Mouse (Mus musculus) cerebellum, adult 11-12 months (tissue): ENCODE measurements around the gene Efcab8.

Experiments
- DNase-seq: peaks from one replicate; pipeline ENCODE4 v3.0.0; 2022

The Efcab8 gene

DNA sequence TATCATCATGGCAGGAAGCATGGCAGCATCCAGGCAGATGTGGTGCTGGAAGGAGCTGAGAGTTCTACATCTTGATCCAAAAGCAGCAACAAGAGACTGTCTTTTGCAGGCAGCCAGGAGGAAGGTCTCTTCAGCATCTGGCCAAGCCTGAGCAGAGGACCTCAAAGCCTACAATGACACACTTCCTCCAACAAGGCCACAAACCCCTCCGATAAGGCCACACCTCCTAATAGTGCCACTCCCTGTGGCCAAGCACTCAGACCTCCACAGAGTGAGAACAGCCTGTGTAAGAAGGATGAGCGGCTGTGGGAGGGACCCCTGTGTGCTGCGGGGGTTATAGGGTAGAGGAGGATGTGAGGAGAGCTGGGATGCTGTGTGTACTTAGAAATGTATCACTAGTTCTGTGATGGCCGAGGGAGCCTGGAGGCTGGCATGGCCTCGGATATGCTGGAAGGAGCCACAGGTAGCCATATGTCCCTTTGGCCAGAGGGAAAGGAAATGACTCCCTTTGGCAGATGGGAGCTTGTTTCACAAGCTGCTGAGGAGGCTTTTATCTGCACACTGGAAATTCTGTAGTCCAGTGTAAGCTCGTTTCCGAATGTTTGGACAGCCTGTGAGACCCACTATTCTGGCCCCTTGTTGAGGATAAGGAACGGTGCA is 47.6 kb downstream of the Efcab8 start:
- peak; percentile 91 for DNase-seq

DNA sequence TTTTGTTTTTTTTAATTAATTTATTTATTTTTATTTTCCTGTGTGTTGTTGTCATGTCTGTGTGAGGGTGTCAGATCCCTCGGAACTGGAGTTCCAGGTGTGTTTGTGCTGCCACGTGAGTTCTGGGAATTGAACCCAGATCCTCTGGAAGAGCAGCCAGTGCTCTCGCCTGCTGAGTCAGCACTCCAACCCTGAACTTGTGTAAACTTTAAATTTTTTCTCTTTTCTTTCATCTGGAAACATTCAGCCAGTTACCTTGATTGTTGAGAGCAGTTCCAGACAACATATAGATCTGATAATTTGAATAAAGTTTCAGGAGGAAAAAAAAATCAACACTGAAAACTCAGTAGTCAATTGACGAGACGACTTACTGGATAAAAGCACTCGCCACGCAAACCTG is 49.0 kb downstream of the Efcab8 start:
- no peak for DNase-seq

DNA sequence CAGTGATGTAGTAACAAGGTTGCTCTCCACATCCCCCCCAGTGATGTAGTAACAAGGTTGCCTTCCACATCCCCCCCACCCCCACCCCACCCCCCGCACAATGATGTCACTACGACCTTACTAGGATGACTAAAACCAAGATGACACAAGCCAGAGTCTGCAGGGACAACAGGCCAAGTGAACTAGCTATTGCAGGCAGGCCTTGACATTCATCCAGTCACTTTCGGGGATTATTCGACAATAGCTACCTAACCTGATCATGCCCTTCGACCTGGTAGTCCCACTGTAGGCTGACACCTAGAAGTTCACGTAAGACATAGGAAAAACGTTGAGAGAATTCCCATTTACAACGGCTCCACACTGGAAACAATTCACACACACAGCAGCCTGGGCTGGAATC is 53.6 kb downstream of the Efcab8 start:
- no peak for DNase-seq

DNA sequence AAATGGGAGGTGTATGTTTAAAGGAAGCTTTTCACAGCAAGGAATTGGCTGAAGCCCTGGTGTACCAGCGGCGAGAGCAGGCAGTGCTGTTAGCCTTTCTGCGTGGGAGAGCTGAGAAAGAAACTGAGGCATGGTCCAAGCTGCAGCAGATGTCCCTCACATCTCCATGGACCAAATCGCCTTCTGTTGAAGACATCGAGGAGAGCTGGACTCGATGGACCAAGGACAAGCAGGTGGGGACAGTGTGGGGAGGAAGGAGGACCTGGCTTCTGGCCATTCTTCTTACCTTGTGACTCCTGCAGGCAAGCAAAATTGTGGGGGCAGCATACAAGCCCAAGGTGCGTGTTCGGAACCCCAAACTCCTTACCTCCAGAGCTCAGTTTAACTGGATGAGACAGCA is 63.1 kb downstream of the Efcab8 start:
- DNase-seq = peak; percentile 55

DNA sequence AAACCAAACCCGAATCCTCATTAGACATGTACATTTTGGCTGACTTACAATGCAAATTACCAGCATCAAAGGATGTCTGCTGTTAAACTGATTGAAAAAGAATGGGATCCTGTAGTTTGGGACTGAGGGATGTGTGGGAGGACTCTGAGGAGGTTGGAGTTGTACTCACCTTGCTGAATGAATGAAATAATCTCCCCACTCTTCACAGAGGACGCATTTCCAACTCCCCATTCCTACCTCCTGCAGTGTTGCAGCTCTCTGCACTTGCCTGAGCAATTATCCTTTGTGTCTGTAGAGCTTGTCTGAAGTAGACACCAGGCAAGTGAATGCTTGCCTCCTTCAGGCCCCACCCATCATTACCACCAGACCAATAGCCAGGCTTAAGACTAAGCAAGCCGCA is 68.7 kb downstream of the Efcab8 start:
- no peak for DNase-seq

DNA sequence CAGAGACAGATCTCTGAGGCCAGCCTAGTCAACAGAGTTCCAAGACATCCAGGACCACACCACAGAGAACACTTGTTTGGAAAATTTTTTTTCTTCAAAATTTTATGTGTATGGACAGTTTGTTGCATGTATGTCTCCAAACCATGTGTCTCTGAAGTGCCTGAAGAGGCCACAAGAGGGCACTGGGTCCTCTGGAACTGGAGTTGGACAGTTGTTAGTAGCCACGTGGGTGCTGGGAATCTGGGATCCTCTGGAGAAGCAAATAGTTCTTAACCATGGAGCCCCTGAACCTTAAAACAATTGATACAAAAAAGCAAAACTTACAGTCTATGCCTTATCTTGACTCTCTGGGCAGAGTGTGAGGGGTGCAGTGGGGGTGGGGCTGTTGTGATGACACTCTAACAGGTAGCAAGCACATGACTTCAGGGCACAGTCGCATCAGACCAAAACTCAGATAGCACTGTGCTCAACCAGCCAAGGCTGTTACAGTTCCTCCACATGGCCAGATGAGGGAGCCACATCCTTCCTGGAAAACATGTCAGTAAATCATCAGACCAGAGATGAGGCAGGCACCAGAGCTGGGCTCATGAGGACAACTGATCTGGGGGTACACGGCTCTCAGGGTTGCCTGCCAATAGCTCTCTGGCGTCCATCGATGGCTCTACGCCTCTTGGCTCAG is 70.8 kb downstream of the Efcab8 start:
- peak; percentile 47 for DNase-seq

DNA sequence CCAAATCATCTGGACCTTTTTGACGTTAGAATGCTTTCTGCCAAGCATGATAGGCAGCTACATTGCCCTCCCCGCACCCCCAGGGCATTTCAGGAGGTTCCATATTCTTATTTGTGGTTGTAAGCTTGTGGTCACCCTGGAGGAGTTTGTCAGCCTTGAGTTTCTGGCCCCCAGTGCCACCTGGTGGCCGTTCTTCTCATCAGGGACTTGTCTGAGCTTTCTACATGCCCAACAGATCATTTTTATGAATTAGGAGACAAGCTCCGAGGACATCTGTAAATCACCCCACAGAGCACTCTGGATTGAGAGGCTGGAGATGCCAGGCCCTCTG is 71.3 kb downstream of the Efcab8 start:
- DNase-seq = peak; percentile 79

DNA sequence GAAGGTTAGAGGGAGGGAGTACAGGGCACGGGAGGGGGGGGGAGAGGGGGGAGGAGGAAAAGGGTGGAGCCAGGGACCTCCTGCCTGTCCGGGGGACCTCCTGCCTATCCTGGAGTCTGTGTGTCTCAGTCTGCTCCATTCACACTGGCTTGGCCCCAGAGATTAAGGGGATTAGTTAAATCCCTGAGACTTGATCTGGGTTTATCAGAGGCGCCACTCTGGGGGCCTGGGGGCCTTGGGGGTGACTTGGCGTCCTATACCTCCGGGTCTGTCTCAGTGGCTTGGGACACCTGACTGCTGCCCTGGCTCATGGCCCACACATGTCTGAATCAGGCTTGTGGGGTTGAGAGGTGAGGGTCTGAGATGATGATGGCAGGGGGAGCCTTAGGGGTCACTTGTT is 73.8 kb downstream of the Efcab8 start:
- no peak for DNase-seq

DNA sequence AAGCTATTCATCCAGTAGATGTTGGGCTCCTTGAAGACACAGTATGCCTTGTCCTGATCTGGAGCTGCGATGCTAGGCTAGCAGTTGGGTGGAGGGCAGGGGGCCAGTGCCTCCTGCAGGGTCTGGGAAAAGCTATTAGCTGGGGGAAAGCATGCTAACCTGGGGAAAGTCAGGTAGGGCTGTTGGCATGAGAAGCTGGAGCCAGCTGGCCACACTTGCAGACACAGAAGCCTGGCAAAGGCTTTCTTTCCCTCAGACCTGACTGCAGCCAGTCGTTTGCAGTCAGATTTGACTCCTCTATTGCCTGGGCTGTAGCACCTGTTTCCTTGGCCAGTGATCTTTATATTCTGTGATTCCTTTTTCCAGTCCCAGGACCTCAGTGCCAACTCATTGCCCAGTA is 79.8 kb downstream of the Efcab8 start:
- peak; percentile 93 for DNase-seq

DNA sequence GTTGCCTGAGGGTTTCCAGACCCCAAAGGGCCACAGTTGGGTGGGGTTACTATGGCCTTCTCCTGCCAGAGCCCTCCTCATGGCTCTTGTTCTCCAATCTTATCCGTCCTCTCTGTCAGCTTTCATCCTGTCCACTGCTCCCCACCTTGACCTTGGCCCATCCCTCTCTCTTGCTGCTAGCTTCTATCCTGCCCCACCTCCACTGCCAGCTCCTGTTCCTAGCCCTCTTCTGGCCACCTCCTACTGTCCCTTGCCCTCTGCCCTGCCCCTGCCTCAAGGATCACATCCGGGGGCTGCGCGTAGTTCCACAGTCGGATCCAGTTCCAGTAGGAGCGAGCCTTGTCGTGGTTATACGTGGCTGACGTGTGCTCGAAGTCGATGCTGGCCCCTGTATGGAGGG is 80.6 kb downstream of the Efcab8 start:
- DNase-seq = no peak

DNA sequence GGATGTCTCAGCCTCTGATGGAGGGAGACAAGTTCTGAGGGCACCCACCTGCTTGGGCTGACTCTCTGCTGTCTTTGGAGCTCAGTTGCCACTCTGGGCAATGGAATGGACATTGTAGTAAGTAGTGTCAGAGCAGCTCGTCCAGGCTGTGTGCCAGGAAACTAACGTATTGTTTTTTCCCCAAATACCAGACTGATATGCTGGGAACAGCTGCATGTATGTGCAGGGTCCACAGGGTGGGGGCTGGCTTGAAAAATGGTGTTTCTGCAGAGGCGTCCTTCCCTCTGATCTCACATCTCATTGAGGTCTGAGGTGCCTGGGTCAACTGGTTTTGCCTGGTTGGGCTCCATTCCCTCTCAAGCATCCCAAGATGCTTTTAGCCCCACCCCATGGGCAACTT is 81.0 kb downstream of the Efcab8 start:
- no peak for DNase-seq

DNA sequence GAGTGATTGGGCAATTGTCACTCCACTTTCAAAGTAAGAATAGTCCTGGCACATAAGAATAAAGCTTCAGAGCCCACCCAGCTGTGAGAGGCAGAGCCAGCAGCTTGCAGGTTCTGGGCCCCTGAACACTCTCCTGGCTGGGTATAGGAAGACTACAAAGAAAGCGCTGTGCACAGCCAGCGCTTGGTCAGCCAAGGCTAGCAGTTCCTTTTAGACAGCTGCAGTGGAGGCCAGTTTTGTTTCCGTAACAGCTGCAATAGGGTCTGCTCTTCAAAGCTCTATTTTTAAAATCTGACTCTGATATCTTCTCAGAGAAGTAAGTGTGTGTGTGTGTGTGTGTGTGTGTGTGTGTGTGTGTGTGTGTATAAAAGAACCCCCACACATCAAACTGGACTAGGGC is 82.2 kb downstream of the Efcab8 start:
- no peak for DNase-seq

DNA sequence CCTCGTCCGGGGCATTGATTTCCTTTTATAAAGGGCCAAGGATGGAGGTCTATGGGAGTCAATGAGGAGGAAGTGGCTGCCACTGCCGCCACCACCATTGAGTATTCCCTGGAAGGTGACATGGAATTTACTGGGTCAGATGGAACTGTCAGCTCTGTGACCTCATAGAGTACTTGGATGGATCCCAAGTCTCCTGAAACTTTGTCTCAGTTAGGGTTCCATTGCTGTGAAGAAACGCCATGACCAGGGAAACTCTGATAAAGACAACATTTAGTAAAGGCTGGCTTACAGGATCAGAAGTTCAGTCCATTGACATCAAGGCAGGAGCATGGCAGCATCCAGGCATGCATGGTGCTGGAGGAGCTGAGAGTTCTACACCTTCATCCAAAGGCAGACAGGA is 91.3 kb downstream of the Efcab8 start, which contains the start of gene Sun5:
Gene Sun5, minus strand, starts transcription at position 101 of the 400 bp plus-strand sequence.
- no peak for DNase-seq

DNA sequence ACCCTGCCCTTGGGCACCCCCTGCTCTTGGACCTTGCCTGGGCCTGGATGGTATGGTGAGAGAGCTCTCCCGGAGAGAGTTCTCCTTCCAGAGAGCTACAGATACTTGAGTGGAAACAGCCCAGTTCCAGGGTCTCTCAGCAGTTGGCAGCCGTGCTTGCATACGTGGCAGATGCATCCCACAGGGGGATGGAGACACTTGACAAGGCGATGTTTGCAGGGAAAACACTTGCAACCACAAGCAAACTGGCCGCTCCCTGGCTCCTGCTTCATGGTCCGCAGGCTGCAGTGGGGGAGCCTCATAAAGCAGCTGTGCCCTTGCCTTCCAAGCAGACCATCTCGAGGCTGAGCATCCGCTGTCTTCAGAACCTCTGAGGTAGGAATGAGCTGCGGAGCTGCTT is 95.0 kb downstream of the Efcab8 start, which contains the start of gene Bpifb2:
Gene Bpifb2, plus strand, starts transcription at position 301 of the 400 bp plus-strand sequence.
- no peak for DNase-seq
